Mouse (Mus musculus) neural tube, embryonic 13.5 days (tissue): Measurements from ENCODE around the gene Klhl40. TPM values are rescaled to one million over a fixed set of nuclear protein-coding genes. Genes with fewer than 3 reads are reported as not detected.
A peak's percentile ranks its signal among the peaks of the same experiment; 100 is the strongest.

Experiments
- ATAC-seq: fragments of 200-750 bp; cut with Nextera tagmentation; 2 replicates; pipeline ENCODE4 v1.8.0; 2017; ENCODE audit warnings: low read depth, mild to moderate bottlenecking, moderate TSS enrichment, moderate library complexity
- H3K27ac ChIP-seq: fragments of 300-500 bp; sonication (generic); replicated peaks from 2 replicates; pipeline ENCODE4 v1.5.1; 2015; ENCODE audit warnings: moderate library complexity, mild to moderate bottlenecking, inconsistent platforms
- H3K27me3 ChIP-seq: fragments of 300-500 bp; sonication (generic); 2 replicates; pipeline ENCODE4 v1.6.1; 2015; ENCODE audit warnings: mild to moderate bottlenecking, inconsistent platforms
- H3K36me3 ChIP-seq: fragments of 300-500 bp; sonication (generic); 2 replicates; pipeline ENCODE4 v1.6.1; 2015; ENCODE audit warnings: mild to moderate bottlenecking, inconsistent platforms
- H3K4me1 ChIP-seq: fragments of 300-500 bp; sonication (generic); replicated peaks from 2 replicates; pipeline ENCODE4 v1.6.1; 2015; ENCODE audit warnings: inconsistent platforms
- H3K4me2 ChIP-seq: fragments of 300-500 bp; sonication (generic); 2 replicates; pipeline ENCODE4 v1.6.1; 2015; ENCODE audit warnings: inconsistent platforms, mild to moderate bottlenecking, moderate library complexity
- H3K4me3 ChIP-seq: fragments of 300-500 bp; sonication (generic); 2 replicates; pipeline ENCODE4 v1.5.1; 2015; ENCODE audit warnings: mild to moderate bottlenecking, inconsistent platforms
- H3K9ac ChIP-seq: fragments of 300-500 bp; sonication (generic); 2 replicates; pipeline ENCODE4 v1.6.1; 2015; ENCODE audit warnings: moderate library complexity, mild to moderate bottlenecking, inconsistent platforms
- H3K9me3 ChIP-seq: fragments of 300-500 bp; sonication (generic); 2 replicates; pipeline ENCODE4 v1.6.1; 2016; ENCODE audit warnings: inconsistent platforms
- WGBS: fragments of 180-500 bp; shearing (Covaris S2); methylation state at CpG from one replicate; pipeline ENCODE4 v1.1.7; 2015; 5-methylcytosine and 5-hydroxymethylcytosine counted together
- polyA plus RNA-seq: library from polyadenylated mRNA; unstranded; fragments of >200 nt; fragmentation: Nextera tagmentation; extraction: Ambion mirVana; gene quantifications from 2 replicates; pipeline ENCODE4 v1.2.1, GENCODE M21; 2015

The Klhl40 gene
- polyA plus RNA-seq, 1 experiment from 2014 or later = 0.95 TPM

DNA sequence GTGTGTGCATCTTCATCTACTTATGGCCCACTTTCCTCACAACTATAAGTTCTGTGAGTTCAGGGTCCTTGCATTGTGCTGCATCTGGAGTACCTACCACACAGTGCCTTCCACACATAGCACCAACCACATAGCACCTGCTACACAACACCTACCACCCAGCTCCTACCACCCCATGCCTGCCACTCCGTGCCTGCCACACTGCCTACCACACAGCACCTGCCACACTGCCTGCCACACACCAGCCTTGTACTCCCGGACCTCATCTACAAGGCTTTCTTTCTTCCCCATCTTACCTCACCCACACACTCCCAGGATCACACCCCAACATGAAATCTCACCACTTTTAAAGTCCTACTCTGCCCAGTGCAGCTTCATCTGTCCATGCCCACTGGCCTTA lies 9.0 kb downstream of the Klhl40 start:
- H3K27ac ChIP-seq = no peak overlapping the region
- no peaks in the 10 kb centered on the region for H3K36me3 ChIP-seq
- H3K9me3 ChIP-seq = no peaks in the 10 kb centered on the region
- no peak for ATAC-seq
- H3K27me3 ChIP-seq = peaks cover 6% of the 10 kb centered on the region; the same call in 1 of the 2 replicates
- peaks cover 4% of the 10 kb centered on the region; the same call in 1 of the 2 replicates for H3K4me1 ChIP-seq
- no peak overlapping the region for H3K9ac ChIP-seq
- no peak overlapping the region for H3K4me2 ChIP-seq
- H3K4me3 ChIP-seq = no peak overlapping the region
- 78% methylated on average over 2 of the region's 2 CpGs for WGBS

DNA sequence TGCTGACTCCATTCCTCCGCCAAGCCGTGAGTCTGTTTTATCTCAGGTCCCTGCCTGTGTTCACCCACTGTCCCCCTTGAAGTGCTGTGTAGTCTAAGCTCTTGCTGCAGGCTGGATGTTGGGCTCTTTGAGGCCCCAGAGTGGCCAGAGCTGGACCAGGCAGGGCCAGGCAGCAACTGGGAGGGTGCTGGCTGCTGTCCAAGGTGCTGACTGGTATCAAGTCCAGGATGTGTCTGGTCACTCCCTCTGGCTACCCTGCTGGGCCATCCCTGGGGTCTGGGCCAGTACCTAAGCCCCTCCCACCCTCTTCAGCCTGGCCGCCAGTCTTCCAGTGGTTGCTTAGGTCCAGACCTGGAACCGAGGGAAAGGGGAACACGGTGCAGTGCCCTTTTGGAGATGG lies 13.8 kb downstream of the Klhl40 start:
- H3K4me2 ChIP-seq = no peak overlapping the region
- no peak for ATAC-seq
- peaks cover 6% of the 10 kb centered on the region; the same call in 1 of the 2 replicates for H3K27me3 ChIP-seq
- 24% methylated on average over 5 of the region's 5 CpGs for WGBS
- no peak overlapping the region for H3K4me3 ChIP-seq
- H3K27ac ChIP-seq = no peak overlapping the region
- no peaks in the 10 kb centered on the region for H3K9me3 ChIP-seq
- H3K36me3 ChIP-seq = no peaks in the 10 kb centered on the region
- H3K9ac ChIP-seq = no peak overlapping the region
- peaks cover 22% of the 10 kb centered on the region for H3K4me1 ChIP-seq

DNA sequence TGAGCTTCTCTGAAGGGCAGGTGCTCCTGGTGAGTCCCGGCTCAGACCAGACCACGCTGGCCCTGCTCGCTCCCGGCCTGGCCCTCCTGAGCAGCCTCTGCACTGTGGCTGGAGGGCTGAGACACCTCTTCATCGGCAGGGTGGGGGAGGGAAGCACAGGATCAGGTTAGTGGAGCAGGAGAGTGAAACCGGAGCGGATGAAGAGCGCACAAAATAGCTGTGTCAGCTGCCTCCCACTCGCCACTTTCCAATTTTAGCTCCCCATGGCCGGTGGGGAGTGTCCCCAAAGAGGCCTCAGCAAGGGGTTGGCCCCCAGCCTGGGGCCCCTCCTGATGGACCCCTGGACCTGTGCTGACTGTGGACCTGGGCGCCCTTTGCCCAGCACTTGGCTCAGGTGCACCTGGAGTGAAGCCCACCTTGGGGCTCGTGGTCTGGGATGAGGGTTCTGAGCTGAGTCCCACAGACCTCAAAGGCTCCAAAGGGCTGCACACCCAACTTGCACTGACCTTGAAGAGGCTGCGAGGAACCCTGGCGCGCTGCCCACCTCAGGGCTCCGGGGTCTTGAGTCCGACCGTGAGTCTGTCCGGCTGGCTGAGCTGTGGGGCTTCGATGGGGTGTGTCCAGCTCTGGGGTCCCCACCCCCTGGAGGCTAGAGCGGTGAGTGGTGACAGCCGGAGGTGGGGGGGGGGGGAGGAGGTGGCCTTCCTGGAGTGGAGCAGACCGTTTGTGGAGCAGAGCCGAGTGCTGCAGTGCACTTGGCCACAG lies 14.5 kb downstream of the Klhl40 start, which contains the start of gene Hhatl:
Hhatl (minus strand) TSS at position 751 of the 765 bp plus-strand sequence.
- Histone ChIP-seq H3K9ac (no peak within 1 kb of the TSS), H3K27ac (no peak within 1 kb of the TSS), H3K9me3 (no peaks in the 10 kb centered on the region), H3K4me2 (no peak within 1 kb of the TSS), H3K36me3 (no peaks in the 10 kb centered on the region), H3K4me3 (no peak within 1 kb of the TSS), H3K4me1 (peaks cover 22% of the 10 kb centered on the region), H3K27me3 (peaks cover 8% of the 10 kb centered on the region; the same call in 1 of the 2 replicates)
- no peak for ATAC-seq
- 54% methylated on average over 22 of the region's 24 CpGs for WGBS

DNA sequence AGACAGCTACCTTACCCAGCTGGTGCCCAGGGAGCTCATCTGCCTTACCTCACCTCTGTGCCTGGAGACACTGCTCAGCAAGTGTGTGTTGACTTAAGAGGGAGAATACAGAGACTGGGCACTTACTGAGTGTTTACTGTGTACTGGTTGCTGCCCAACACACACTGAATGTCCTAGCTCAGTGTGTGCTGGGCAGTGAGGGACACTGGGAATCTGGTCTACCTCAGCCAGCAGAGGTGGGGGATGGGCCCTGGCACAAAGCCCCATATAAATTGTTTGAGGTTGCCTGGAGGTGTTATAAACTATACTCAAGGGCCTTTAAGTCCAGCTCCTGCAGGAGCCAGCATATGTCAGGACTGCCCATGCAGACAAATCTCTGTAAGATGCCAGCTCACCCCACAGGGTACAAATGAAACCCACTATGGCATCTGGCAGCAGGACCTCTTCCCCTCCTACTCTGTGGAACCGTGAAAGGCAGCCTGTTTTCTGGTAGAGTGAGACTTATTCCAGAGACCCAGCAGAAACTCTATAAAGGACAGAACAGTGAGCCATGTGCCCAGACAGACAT lies 17.6 kb downstream of the Klhl40 start:
- peak; percentile 48 for ATAC-seq
- no peak overlapping the region for H3K4me3 ChIP-seq
- no peaks in the 10 kb centered on the region for H3K36me3 ChIP-seq
- H3K27me3 ChIP-seq = peaks cover 14% of the 10 kb centered on the region; the same call in 1 of the 2 replicates
- H3K4me1 ChIP-seq = peaks cover 27% of the 10 kb centered on the region
- no peaks in the 10 kb centered on the region for H3K9me3 ChIP-seq
- WGBS = 26% methylated on average over 1 of the region's 1 CpGs
- no peak overlapping the region for H3K4me2 ChIP-seq
- no peak overlapping the region for H3K9ac ChIP-seq
- 0 out of 2 replicates have a peak overlapping the region, but pooled peaks have one; percentile 42 for H3K27ac ChIP-seq

DNA sequence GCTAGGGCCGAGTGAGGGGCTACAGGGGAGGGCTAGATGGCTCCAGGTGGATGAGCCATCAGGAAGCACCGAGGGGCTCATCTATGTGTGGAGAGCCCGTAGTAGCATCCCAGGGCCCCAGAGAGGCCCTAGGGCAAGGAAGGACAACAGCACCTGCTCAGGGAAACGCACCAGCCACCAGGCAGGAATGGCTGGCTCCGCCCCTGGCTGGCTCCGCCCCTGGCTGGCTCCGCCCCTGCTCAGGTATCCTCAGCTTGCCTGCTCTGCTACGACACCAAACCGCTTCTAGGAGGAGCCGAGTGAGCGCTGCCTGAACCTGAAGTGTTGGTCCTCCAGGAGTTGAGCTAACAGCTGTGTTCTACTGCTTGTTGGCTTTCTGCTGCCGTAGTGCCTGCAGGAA lies 20.3 kb downstream of the Klhl40 start:
- WGBS = 15% methylated on average over 12 of the region's 12 CpGs
- H3K4me1 ChIP-seq = peaks cover 27% of the 10 kb centered on the region

DNA sequence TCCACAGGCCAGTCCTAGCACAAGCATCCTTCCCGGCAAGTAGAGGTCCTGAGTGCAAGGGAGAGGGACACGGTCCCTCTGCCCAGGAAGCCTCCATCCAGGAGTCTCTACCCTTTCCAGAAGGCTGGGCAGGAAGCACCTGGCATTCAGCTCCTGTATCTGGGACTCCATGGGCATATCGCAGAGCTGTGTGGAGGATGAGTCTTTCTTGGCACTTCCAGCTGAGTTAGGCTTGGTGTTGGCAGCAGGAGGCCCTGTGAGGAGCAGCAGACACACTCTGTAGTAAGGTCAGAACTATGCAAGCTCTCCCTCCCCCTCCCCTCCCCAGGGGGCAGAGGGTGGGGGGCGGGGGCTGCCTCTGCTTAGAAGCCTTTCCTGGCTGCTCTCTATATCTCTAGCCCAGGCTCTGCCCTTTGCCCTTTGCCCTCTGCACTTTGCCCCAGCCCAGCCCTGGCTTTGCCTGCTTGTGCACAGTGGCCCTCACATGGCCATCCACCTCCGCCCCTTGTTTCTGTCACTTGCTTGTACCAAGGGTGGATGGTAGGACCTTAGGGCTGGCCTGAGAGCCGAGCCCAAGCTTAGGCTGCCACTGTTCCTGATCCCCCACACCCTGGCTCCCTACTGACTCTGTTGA lies 21.6 kb downstream of the Klhl40 start:
- Histone ChIP-seq H3K4me1 (peaks cover 36% of the 10 kb centered on the region), H3K9me3 (no peaks in the 10 kb centered on the region), H3K4me3 (no peak overlapping the region), H3K27me3 (0 out of 2 replicates have a peak, but pooled peaks cover 8% of the 10 kb centered on the region), H3K36me3 (no peaks in the 10 kb centered on the region), H3K9ac (0 out of 2 replicates have a peak overlapping the region, but pooled peaks have one; percentile 31), H3K4me2 (no peak overlapping the region), H3K27ac (no peak overlapping the region)
- no peak for ATAC-seq
- 49% methylated on average over 6 of the region's 6 CpGs for WGBS

More for the DNA sequence above, 20.3 kb downstream of the Klhl40 start:
- H3K4me3 ChIP-seq = no peak overlapping the region
- no peaks in the 10 kb centered on the region for H3K36me3 ChIP-seq
- H3K4me2 ChIP-seq = no peak overlapping the region
- H3K9me3 ChIP-seq = no peaks in the 10 kb centered on the region
- 0 out of 2 replicates have a peak, but pooled peaks cover 8% of the 10 kb centered on the region for H3K27me3 ChIP-seq
- H3K27ac ChIP-seq = no peak overlapping the region
- no peak for ATAC-seq
- H3K9ac ChIP-seq = no peak overlapping the region

DNA sequence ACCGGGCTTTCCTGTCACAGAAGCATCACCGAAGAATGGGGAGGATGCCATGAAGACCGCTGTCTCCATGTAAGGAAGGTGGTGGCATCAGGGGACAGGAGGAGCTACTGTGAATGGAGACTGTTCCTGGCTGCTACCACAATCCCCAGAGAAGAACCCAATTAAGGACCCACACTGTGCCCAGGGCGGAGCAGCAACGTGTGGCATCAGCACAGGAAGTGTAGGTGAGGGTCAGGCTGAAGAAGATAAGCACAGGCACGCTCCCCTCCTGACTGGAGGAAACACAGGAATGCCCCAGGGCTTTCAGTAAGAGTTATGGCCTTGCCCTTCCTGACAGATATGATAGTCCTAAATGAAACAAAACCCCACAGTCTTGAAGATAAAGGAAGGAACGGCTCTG lies 25.3 kb downstream of the Klhl40 start:
- 65% methylated on average over 7 of the region's 7 CpGs for WGBS
- no peak overlapping the region for H3K9ac ChIP-seq
- H3K9me3 ChIP-seq = no peaks in the 10 kb centered on the region
- no peaks in the 10 kb centered on the region for H3K36me3 ChIP-seq
- no peak overlapping the region for H3K4me3 ChIP-seq
- no peak overlapping the region for H3K27ac ChIP-seq
- H3K4me1 ChIP-seq = peaks cover 35% of the 10 kb centered on the region
- 0 out of 2 replicates have a peak, but pooled peaks cover 2% of the 10 kb centered on the region for H3K27me3 ChIP-seq
- no peak for ATAC-seq
- H3K4me2 ChIP-seq = no peak overlapping the region

DNA sequence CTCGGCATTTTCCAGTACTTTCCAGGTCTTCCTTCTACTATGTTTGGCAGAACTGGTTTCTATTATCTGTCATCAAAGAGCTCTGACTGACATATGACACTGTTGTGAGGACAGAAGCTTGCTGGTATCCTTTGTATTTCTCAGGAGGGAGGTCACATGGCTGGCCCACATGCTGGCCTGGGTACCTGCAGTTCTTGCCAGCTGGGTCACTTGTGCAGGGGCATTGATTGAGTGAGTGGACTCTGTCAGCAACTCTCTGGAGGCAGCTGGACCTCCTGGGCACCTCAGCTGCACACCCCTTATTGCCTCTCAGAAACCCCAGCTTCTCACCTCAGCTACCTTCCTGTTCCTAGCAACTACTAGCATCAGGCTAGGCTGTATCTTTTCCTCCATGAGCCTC lies 30.1 kb downstream of the Klhl40 start:
- no peaks in the 10 kb centered on the region for H3K27me3 ChIP-seq
- no peak for ATAC-seq

DNA sequence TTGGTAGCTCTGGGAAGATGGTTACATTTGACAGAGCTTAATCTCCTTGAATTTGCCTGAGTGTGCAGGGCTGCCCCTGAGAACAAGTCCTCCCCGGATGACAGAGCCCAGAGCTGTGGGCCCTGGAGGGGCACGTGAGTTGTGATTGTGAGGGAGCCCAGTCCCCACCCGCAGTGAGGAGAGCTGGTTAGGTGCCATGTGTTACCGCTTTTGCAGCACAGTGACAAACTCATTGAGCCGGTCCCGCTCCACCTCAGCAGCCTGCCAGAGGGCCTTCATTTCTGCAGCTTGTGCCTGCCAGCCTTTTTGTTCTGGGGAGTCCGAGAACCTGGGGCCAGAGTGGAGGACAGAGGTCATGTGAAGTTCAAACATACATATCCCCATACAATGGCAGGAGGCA lies 30.5 kb downstream of the Klhl40 start:
- no peak for ATAC-seq
- Histone ChIP-seq H3K4me2 (no peak overlapping the region), H3K4me3 (no peak overlapping the region), H3K27me3 (no peaks in the 10 kb centered on the region), H3K36me3 (no peaks in the 10 kb centered on the region), H3K27ac (peak overlapping the region; percentile 64; the same call in 1 of the 2 replicates), H3K4me1 (peaks cover 60% of the 10 kb centered on the region), H3K9ac (no peak overlapping the region), H3K9me3 (no peaks in the 10 kb centered on the region)
- WGBS = 55% methylated on average over 7 of the region's 7 CpGs

More for the DNA sequence above, 30.1 kb downstream of the Klhl40 start:
- Histone ChIP-seq H3K4me1 (peaks cover 64% of the 10 kb centered on the region), H3K4me2 (no peak overlapping the region), H3K4me3 (no peak overlapping the region), H3K36me3 (no peaks in the 10 kb centered on the region), H3K27ac (peak overlapping the region; percentile 64; the same call in 1 of the 2 replicates), H3K9me3 (no peaks in the 10 kb centered on the region), H3K9ac (no peak overlapping the region)
- WGBS = 65% methylated on average over 1 of the region's 1 CpGs

DNA sequence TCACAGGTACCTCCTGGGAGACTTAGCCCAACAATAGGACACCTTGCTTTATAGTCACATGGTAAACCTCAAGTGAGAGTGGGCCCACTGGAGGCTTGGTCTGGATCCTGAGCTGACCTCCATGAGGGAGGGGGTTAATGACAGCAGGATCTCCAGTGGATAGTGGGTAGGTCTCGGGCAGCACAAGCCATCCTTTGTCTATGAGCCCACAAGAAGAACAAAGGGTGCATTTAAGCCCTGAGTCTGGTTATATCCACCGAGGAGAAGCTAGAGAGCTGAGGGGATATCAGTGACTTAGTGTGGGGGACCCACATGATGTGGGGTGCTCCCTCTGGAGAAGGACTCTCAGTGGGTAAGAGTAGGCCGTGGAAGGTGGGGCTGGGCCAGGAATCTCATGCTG lies 31.1 kb downstream of the Klhl40 start:
- H3K9ac ChIP-seq = no peak overlapping the region
- no peaks in the 10 kb centered on the region for H3K27me3 ChIP-seq
- no peaks in the 10 kb centered on the region for H3K36me3 ChIP-seq
- ATAC-seq = no peak; the same call in 1 of the 2 replicates
- H3K9me3 ChIP-seq = no peaks in the 10 kb centered on the region
- no peak overlapping the region for H3K4me3 ChIP-seq
- H3K27ac ChIP-seq = peak overlapping the region; percentile 33; the same call in 1 of the 2 replicates
- peaks cover 57% of the 10 kb centered on the region for H3K4me1 ChIP-seq
- WGBS = 45% methylated on average over 3 of the region's 3 CpGs
- H3K4me2 ChIP-seq = no peak overlapping the region

DNA sequence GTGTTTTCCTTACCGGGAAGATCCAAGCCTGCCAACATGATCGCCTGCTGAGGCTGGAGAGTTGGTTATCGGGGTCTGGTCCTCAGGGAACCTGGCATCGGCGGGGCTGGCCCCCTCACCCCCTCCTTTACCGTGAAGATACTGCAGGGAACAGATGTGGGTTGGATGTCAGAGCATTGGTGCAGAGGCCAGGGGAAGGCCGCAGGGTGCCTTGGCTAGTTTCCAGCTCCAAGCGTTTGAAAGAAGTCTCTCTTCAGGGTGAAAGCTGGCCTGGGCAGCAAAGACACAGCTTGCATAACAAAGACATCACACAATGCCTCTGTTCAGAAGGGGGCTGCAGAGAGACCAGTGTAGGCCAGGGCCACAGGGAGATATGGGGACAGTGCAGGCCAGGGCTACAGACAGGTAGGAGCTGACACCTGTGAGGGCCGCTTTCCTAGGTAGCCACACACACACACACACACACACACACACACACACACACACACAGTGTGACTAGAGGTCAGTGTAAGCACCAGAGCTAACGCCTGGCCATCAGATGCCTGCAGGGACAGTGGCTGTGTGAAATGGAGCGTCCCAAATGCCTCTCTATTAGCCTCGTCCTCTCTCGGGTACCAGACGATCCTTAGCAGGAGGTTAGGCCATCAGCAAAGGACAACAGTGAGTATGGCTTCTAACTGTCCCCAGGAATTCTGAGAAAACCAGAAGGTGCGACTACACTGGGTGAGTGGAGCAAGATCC lies 32.8 kb downstream of the Klhl40 start:
- no peaks in the 10 kb centered on the region for H3K9me3 ChIP-seq
- no peaks in the 10 kb centered on the region for H3K36me3 ChIP-seq
- peaks cover 52% of the 10 kb centered on the region for H3K4me1 ChIP-seq
- H3K27me3 ChIP-seq = no peaks in the 10 kb centered on the region
- no peak overlapping the region for H3K4me3 ChIP-seq
- peak overlapping the region; percentile 83 for H3K27ac ChIP-seq
- peak overlapping the region; percentile 15; the same call in 1 of the 2 replicates for H3K4me2 ChIP-seq
- 12% methylated on average over 15 of the region's 15 CpGs for WGBS
- ATAC-seq = peak; percentile 73
- H3K9ac ChIP-seq = peak overlapping the region; percentile 49; the same call in 1 of the 2 replicates
